Mouse (Mus musculus) A20 (cell line): ENCODE results near the gene Mvb12a.
A peak's percentile ranks its signal among the peaks of the same experiment; 100 is the strongest.

Source experiments
- DNase-seq: peaks from one replicate; pipeline ENCODE4 v3.0.0-alpha.2; 2011; ENCODE audit warnings: low read depth, low spot score

The Mvb12a gene

GRCm38 (mm10) chr8:71542632-71543343, at the start of gene Mvb12a:
TSS of gene Mvb12a (plus strand) at chr8:71542922.
- peak; percentile 99 for DNase-seq

GRCm38 (mm10) chr8:71495039-71495438, 47.7 kb upstream of the Mvb12a start:
- DNase-seq, result peak; percentile 82

GRCm38 (mm10) chr8:71495811-71496210, 46.9 kb upstream of the Mvb12a start:
- no peak for DNase-seq

- DNase-seq, result no peak
These were observed 46.2 kb upstream of the Mvb12a start for GRCm38 (mm10) chr8:71496481-71496880.

- no peak for DNase-seq
These were observed 45.6 kb upstream of the Mvb12a start for GRCm38 (mm10) chr8:71497077-71497645.

GRCm38 (mm10) chr8:71497881-71498501, 44.7 kb upstream of the Mvb12a start:
- DNase-seq, result no peak

- no peak for DNase-seq
These were observed 43.7 kb upstream of the Mvb12a start for GRCm38 (mm10) chr8:71498816-71499690.

- DNase-seq, result no peak
These were observed 38.4 kb upstream of the Mvb12a start for GRCm38 (mm10) chr8:71504349-71504748.

- no peak for DNase-seq
These were observed 37.4 kb upstream of the Mvb12a start for GRCm38 (mm10) chr8:71505326-71505725.

- no peak for DNase-seq
These were observed 36.7 kb upstream of the Mvb12a start for GRCm38 (mm10) chr8:71505979-71506378.

GRCm38 (mm10) chr8:71507589-71508104, 35.1 kb upstream of the Mvb12a start:
- DNase-seq, result no peak

- DNase-seq, result no peak
These were observed 33.4 kb upstream of the Mvb12a start for GRCm38 (mm10) chr8:71509316-71509715.

- no peak for DNase-seq
These were observed 31.1 kb upstream of the Mvb12a start, which contains the start of gene Plvap for GRCm38 (mm10) chr8:71511644-71512043. TSS of gene Plvap (minus strand) at chr8:71511752.

GRCm38 (mm10) chr8:71513018-71513754, 29.5 kb upstream of the Mvb12a start:
- DNase-seq, result no peak

- no peak for DNase-seq
These were observed 27.7 kb upstream of the Mvb12a start for GRCm38 (mm10) chr8:71515043-71515442.

GRCm38 (mm10) chr8:71516786-71517185, 25.9 kb upstream of the Mvb12a start:
- no peak for DNase-seq

GRCm38 (mm10) chr8:71519037-71519825, 23.5 kb upstream of the Mvb12a start:
- peak; percentile 58 for DNase-seq

- peak; percentile 94 for DNase-seq
These were observed 21.1 kb upstream of the Mvb12a start for GRCm38 (mm10) chr8:71521634-71522033.

GRCm38 (mm10) chr8:71525226-71526050, 17.3 kb upstream of the Mvb12a start, which contains the start of gene Ccdc194:
TSS of gene Ccdc194 (minus strand) at chr8:71525711.
- no peak for DNase-seq
